Mouse (Mus musculus): ENCODE measurements around the gene Znrf3. TPM values are rescaled to one million over a fixed set of nuclear protein-coding genes. Genes with fewer than 3 reads are reported as not detected.

Gene Znrf3
- polyA plus RNA-seq, 1 experiment from 2014 or later, result 12.3 TPM

DNA sequence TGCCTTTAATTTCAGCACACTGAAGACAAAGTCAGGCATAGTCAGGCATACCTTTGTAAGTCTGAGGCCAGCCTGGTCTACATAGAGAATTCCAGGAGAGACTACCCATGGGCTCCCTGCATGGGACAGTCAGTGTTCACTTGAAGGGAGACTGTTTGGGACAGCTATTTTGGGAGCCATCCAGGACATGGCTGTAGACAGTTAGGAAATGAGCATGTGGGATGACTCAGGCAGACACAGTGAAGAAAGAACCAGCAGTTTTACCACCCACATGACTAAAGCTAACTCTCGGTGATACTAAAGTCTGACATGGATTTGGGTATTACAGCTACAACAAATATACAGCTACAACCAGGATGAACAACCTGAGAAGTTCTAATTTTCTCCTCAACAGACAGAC lies 89.9 kb downstream of the Znrf3 start:
- no peak for ATAC-seq (ENCODE audit: insufficient number of reproducible peaks, low FRiP score, low TSS enrichment, low read depth)
- 95% methylated on average over 1 of the region's 1 CpGs for WGBS
- Histone ChIP-seq H3K4me3 (ENCODE audit: low read depth, low read length) (no peak overlapping the region), H3K27me3 (ENCODE audit: control insufficient read depth, insufficient read depth, low read length) (no peaks in the 10 kb centered on the region), H3K27ac (replicated peaks; ENCODE audit: low read depth, low read length) (no peak overlapping the region), H3K9me3 (ENCODE audit: control insufficient read depth, low read length) (no peaks in the 10 kb centered on the region), H3K9ac (ENCODE audit: low read length) (no peak overlapping the region), H3K4me2 (ENCODE audit: low read depth, severe bottlenecking) (no peak overlapping the region), H3K4me1 (ENCODE audit: control insufficient read depth, insufficient read depth, low read length) (no peaks in the 10 kb centered on the region), H3K36me3 (ENCODE audit: control insufficient read depth, insufficient read depth, low read length) (no peaks in the 10 kb centered on the region)
- DNase-seq (ENCODE audit: low spot score), result no peak

DNA sequence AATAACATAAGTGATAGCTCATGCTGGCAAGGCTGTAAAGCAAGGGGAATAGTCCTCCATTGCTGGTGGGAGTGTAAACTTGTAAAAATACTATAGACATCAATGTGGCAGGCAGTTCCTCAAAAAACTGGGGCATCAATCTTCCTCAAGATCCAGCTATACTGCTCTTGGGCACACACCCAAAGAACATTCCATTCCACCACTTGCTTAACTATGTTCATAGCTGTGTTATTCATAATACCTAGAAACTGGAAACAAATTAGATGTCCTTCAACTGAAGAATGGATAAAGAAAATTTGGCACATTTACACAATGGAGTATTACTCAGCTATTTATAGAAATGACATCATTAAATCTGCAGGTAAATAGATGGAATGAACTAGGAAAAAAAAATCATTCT lies 91.6 kb downstream of the Znrf3 start:
- Histone ChIP-seq H3K9ac (ENCODE audit: low read length) (no peak overlapping the region), H3K9me3 (ENCODE audit: control insufficient read depth, low read length) (no peaks in the 10 kb centered on the region), H3K4me2 (ENCODE audit: low read depth, severe bottlenecking) (no peak overlapping the region), H3K27ac (replicated peaks; ENCODE audit: low read depth, low read length) (no peak overlapping the region), H3K4me1 (ENCODE audit: control insufficient read depth, insufficient read depth, low read length) (no peaks in the 10 kb centered on the region), H3K36me3 (ENCODE audit: control insufficient read depth, insufficient read depth, low read length) (no peaks in the 10 kb centered on the region), H3K4me3 (ENCODE audit: low read depth, low read length) (no peak overlapping the region), H3K27me3 (ENCODE audit: control insufficient read depth, insufficient read depth, low read length) (no peaks in the 10 kb centered on the region)
- ATAC-seq (ENCODE audit: insufficient number of reproducible peaks, low FRiP score, low TSS enrichment, low read depth) (no peak), DNase-seq (ENCODE audit: low spot score) (no peak)

GRCm38 (mm10) chr11:5349483-5349882 lies 95.2 kb downstream of the Znrf3 start:
- ATAC-seq (ENCODE audit: insufficient number of reproducible peaks, low FRiP score, low TSS enrichment, low read depth) (no peak), DNase-seq (ENCODE audit: low spot score) (no peak)
- H3K9me3 ChIP-seq (ENCODE audit: control insufficient read depth, low read length), result no peaks in the 10 kb centered on the region
- H3K4me2 ChIP-seq (ENCODE audit: low read depth, severe bottlenecking), result no peak overlapping the region
- H3K36me3 ChIP-seq (ENCODE audit: control insufficient read depth, insufficient read depth, low read length), result no peaks in the 10 kb centered on the region
- H3K27ac ChIP-seq (replicated peaks; ENCODE audit: low read depth, low read length), result no peak overlapping the region
- H3K4me1 ChIP-seq (ENCODE audit: control insufficient read depth, insufficient read depth, low read length), result no peaks in the 10 kb centered on the region
- H3K27me3 ChIP-seq (ENCODE audit: control insufficient read depth, insufficient read depth, low read length), result no peaks in the 10 kb centered on the region
- WGBS, result 97% methylated on average over 5 of the region's 5 CpGs
- H3K9ac ChIP-seq (ENCODE audit: low read length), result no peak overlapping the region
- no peak overlapping the region for H3K4me3 ChIP-seq (ENCODE audit: low read depth, low read length)

DNA sequence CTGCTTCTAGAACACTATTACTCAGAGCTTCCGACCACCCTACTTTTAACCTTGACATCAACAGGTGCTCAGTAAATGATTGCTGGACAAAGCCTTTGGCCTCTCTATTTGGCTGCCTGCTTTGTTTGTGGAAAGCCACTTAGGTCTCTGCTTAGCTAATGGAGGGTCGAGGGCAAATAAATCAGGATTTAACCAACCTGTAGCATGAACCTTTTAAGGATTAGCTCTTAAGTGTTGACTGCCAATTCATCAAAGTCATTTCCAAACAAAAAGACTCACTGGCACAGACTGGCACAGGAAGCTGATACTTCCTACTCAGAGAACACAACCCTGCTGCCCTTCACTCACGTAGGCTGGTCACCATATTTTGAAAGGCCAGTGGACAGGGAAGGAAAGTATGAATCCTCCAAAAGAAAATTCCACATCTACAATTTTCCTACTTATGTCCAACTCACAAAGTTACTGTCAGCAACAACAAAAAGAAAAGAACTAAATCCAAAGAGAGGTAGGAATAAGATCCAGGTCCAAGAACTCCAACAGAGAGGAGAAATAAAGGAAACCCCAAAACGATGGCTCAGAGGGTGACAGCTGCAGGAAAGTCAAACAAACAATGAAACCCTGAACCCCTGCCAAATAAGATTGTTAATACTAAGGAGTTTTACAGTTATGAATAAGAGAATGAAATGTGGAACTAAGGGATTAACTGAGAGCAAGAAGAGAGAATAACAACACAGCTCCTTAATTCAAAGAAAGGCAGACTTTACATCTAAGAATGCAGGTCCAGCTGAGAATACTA lies 97.6 kb downstream of the Znrf3 start:
- H3K4me2 ChIP-seq (ENCODE audit: low read depth, severe bottlenecking), result no peak overlapping the region
- H3K4me1 ChIP-seq (ENCODE audit: control insufficient read depth, insufficient read depth, low read length), result no peaks in the 10 kb centered on the region
- H3K4me3 ChIP-seq (ENCODE audit: low read depth, low read length), result no peak overlapping the region
- DNase-seq (ENCODE audit: low spot score) (no peak), ATAC-seq (ENCODE audit: insufficient number of reproducible peaks, low FRiP score, low TSS enrichment, low read depth) (no peak)
- H3K27ac ChIP-seq (replicated peaks; ENCODE audit: low read depth, low read length), result no peak overlapping the region
- no peaks in the 10 kb centered on the region for H3K36me3 ChIP-seq (ENCODE audit: control insufficient read depth, insufficient read depth, low read length)
- H3K27me3 ChIP-seq (ENCODE audit: control insufficient read depth, insufficient read depth, low read length), result no peaks in the 10 kb centered on the region
- 52% methylated on average over 4 of the region's 4 CpGs for WGBS
- H3K9ac ChIP-seq (ENCODE audit: low read length), result no peak overlapping the region
- H3K9me3 ChIP-seq (ENCODE audit: control insufficient read depth, low read length), result no peaks in the 10 kb centered on the region

DNA sequence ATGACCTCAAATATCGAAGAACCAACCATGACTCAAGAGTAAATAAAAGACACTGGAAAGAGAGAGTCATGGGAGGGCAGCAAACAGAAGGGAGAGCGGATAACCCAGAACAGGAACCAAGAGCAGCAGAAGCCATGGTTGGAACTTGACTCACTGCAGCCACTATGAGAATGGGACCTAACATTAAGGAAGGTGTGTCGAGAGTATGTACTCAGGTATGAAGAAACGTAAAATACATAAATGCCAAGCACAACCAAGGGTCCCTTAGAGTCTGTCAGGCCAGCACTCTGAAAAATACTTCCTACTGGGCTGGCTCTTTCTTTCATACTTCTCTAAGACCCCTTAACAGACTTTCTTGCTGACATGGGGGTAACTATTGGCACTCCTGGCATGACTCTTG lies 100.9 kb downstream of the Znrf3 start:
- Histone ChIP-seq H3K4me1 (ENCODE audit: control insufficient read depth, insufficient read depth, low read length) (no peaks in the 10 kb centered on the region), H3K9ac (ENCODE audit: low read length) (no peak overlapping the region), H3K36me3 (ENCODE audit: control insufficient read depth, insufficient read depth, low read length) (no peaks in the 10 kb centered on the region), H3K9me3 (ENCODE audit: control insufficient read depth, low read length) (no peaks in the 10 kb centered on the region), H3K27me3 (ENCODE audit: control insufficient read depth, insufficient read depth, low read length) (no peaks in the 10 kb centered on the region), H3K4me2 (ENCODE audit: low read depth, severe bottlenecking) (no peak overlapping the region), H3K27ac (replicated peaks; ENCODE audit: low read depth, low read length) (no peak overlapping the region), H3K4me3 (ENCODE audit: low read depth, low read length) (no peak overlapping the region)
- DNase-seq (ENCODE audit: low spot score) (no peak), ATAC-seq (ENCODE audit: insufficient number of reproducible peaks, low FRiP score, low TSS enrichment, low read depth) (no peak)
- 94% methylated on average over 4 of the region's 4 CpGs for WGBS

GRCm38 (mm10) chr11:5339732-5340131 lies 104.9 kb downstream of the Znrf3 start:
- Histone ChIP-seq H3K4me1 (ENCODE audit: control insufficient read depth, insufficient read depth, low read length) (no peaks in the 10 kb centered on the region), H3K27ac (replicated peaks; ENCODE audit: low read depth, low read length) (no peak overlapping the region), H3K36me3 (ENCODE audit: control insufficient read depth, insufficient read depth, low read length) (no peaks in the 10 kb centered on the region; the same call in 1 of the 2 replicates), H3K9ac (ENCODE audit: low read length) (no peak overlapping the region), H3K27me3 (ENCODE audit: control insufficient read depth, insufficient read depth, low read length) (no peaks in the 10 kb centered on the region), H3K9me3 (ENCODE audit: control insufficient read depth, low read length) (no peaks in the 10 kb centered on the region), H3K4me3 (ENCODE audit: low read depth, low read length) (no peak overlapping the region), H3K4me2 (ENCODE audit: low read depth, severe bottlenecking) (no peak overlapping the region)
- DNase-seq (ENCODE audit: low spot score), result no peak
- 92% methylated on average over 1 of the region's 1 CpGs for WGBS
- no peak for ATAC-seq (ENCODE audit: insufficient number of reproducible peaks, low FRiP score, low TSS enrichment, low read depth)

DNA sequence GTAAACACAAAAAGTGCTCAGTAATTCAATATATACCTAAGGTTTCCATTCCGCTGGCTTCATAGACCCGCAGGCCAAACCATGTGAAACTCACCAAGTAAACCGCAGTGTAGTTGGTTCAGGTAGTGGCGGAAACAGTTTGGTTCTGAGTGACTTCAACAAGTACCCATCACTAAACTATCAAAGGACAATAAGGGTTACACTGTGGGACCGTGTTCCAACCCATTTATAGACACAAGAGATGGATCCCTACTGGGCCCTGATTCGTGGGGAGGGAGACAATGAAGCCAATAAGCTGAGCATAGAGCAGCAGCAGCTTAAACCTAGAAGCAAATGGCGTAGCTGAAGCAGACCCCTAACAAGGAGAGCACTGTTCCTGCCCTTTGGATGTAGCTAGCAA lies 107.8 kb downstream of the Znrf3 start:
- no peak overlapping the region for H3K4me2 ChIP-seq (ENCODE audit: low read depth, severe bottlenecking)
- H3K27me3 ChIP-seq (ENCODE audit: control insufficient read depth, insufficient read depth, low read length), result no peaks in the 10 kb centered on the region
- no peak overlapping the region for H3K4me3 ChIP-seq (ENCODE audit: low read depth, low read length)
- no peaks in the 10 kb centered on the region for H3K4me1 ChIP-seq (ENCODE audit: control insufficient read depth, insufficient read depth, low read length)
- H3K9ac ChIP-seq (ENCODE audit: low read length), result no peak overlapping the region
- DNase-seq (ENCODE audit: low spot score) (no peak), ATAC-seq (ENCODE audit: insufficient number of reproducible peaks, low FRiP score, low TSS enrichment, low read depth) (no peak)
- H3K27ac ChIP-seq (replicated peaks; ENCODE audit: low read depth, low read length), result no peak overlapping the region
- H3K9me3 ChIP-seq (ENCODE audit: control insufficient read depth, low read length), result no peaks in the 10 kb centered on the region
- 89% methylated on average over 7 of the region's 7 CpGs for WGBS
- no peaks in the 10 kb centered on the region; the same call in 1 of the 2 replicates for H3K36me3 ChIP-seq (ENCODE audit: control insufficient read depth, insufficient read depth, low read length)

DNA sequence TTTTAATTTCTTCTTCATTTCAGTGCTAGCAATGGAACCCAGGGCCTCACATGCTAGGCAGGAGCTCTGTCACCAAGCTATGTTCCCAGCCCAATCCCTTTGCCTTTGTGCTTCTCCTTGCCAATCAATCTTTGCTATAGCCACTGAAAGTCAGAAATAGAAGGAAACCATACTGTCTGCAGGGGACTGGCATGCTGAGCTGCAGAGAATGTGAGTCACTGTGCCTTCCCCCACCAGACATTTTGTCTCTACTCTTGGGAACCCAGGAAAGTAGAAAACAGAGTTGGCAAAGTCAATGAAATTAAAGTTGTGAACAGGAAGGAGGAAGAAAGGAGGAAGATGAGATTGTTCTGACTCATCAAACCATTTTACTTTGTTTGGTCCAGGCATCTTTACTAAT lies 108.4 kb downstream of the Znrf3 start:
- DNase-seq (ENCODE audit: low spot score), result no peak
- no peak overlapping the region for H3K9ac ChIP-seq (ENCODE audit: low read length)

DNA sequence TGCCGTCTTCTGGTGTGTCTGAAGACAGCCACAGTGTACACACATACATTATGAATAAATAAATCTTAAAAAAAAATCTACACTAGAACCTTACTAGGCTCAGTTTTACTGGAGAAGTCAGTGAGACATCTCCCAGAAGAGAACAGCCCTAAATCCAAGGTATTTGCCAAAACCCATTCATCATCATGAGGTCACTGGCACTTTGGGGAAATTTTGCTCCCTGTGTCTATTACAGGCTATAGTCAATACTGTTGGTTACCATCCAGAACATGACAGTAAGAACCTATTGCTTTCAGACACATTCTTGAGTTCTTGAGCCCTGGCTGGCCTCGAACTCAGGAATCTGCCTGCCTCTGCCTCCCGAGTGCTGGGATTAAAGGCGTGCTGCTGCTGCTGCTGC lies 113.8 kb downstream of the Znrf3 start:
- Histone ChIP-seq H3K4me3 (ENCODE audit: low read depth, low read length) (no peak overlapping the region), H3K9ac (ENCODE audit: low read length) (no peak overlapping the region), H3K9me3 (ENCODE audit: control insufficient read depth, low read length) (no peaks in the 10 kb centered on the region), H3K36me3 (ENCODE audit: control insufficient read depth, insufficient read depth, low read length) (no peaks in the 10 kb centered on the region), H3K4me2 (ENCODE audit: low read depth, severe bottlenecking) (no peak overlapping the region), H3K4me1 (ENCODE audit: control insufficient read depth, insufficient read depth, low read length) (no peaks in the 10 kb centered on the region), H3K27me3 (ENCODE audit: control insufficient read depth, insufficient read depth, low read length) (no peaks in the 10 kb centered on the region), H3K27ac (replicated peaks; ENCODE audit: low read depth, low read length) (no peak overlapping the region)
- WGBS, result 88% methylated on average over 4 of the region's 4 CpGs
- DNase-seq (ENCODE audit: low spot score) (no peak), ATAC-seq (ENCODE audit: insufficient number of reproducible peaks, low FRiP score, low TSS enrichment, low read depth) (no peak)

More for the DNA sequence above, 108.4 kb downstream of the Znrf3 start:
- H3K9me3 ChIP-seq (ENCODE audit: control insufficient read depth, low read length), result no peaks in the 10 kb centered on the region
- no peaks in the 10 kb centered on the region for H3K4me1 ChIP-seq (ENCODE audit: control insufficient read depth, insufficient read depth, low read length)
- no peak for ATAC-seq (ENCODE audit: insufficient number of reproducible peaks, low FRiP score, low TSS enrichment, low read depth)
- H3K4me2 ChIP-seq (ENCODE audit: low read depth, severe bottlenecking), result no peak overlapping the region
- H3K27me3 ChIP-seq (ENCODE audit: control insufficient read depth, insufficient read depth, low read length), result no peaks in the 10 kb centered on the region
- no peak overlapping the region for H3K27ac ChIP-seq (replicated peaks; ENCODE audit: low read depth, low read length)
- H3K4me3 ChIP-seq (ENCODE audit: low read depth, low read length), result no peak overlapping the region
- H3K36me3 ChIP-seq (ENCODE audit: control insufficient read depth, insufficient read depth, low read length), result no peaks in the 10 kb centered on the region; the same call in 1 of the 2 replicates
